ENCODE assay signal across 10 mouse cellular contexts in the genomic region with DNA sequence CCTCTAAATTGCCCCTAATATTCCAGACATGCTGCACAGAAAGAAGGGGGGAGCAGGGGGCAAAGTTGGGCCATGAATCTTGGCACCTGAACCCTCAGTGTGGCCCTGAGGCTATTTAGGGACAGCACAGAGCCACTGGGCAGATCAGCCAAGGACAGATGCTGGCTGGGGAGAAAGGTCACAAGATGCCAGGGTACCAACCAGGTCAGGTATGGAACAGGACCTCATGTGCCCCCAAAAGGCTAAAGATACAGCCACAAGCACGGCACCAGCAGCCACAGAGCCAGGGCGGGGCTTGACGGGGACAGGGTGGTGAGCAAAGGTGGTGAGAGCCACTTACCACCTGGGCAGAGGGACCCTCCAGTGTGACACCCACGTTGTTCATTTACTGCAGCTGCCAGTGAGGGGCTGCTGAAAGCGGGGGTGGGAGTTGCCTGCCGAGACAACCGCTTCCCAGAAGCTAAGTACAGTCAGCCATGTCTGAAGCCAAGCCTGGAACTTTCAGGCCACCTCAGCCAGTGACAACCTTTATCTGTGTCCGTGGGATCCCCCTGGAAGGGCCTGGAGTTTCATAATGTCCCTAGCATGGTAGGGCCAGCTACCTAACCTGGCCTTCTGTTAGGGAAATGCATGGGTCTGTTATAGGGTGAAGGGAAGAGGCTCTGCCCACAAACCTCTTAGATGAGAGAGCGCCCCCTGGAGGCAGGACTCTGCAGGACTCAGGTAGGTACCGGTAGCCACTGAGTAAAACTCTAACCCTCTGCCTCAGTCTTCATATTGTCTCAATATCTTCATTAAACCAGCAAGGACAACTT. TPM values are rescaled to one million over a fixed set of nuclear protein-coding genes. Genes with fewer than 3 reads are reported as not detected.
DNase-seq lines count a peak whose midpoint lies in the region; ATAC-seq and TF ChIP-seq lines count a peak whose summit lies in the region.
"Had no signal": no experiment of that assay in that cellular context is flagged by ENCODE, and none has a peak within 500 bp of the region (broad histone marks: within the 10 kb centered on the region; RNA-seq: fewer than 3 reads in every experiment).

No protein-coding gene starts in this region.

- peak; percentile 12 for DNase-seq in adipocyte (ENCODE audit: low spot score)
- DNase-seq in heart, postnatal 10 days = peak; percentile 84 to 87
- DNase-seq in left cerebral cortex, adult 18-20 months (ENCODE audit: low spot score in 2 of 2) = peak; percentile 75 to 84
- DNase-seq in natural killer cell, adult 2 months (ENCODE audit: low spot score in 2 of 2) = peak; percentile 32 to 49
- DNase-seq in thymus, postnatal 0 days (ENCODE audit: low spot score) = peak; percentile 68

- TF ChIP-seq POLR2A in cortical plate, adult 2 months (IDR thresholded peaks at IDR 0.05; ENCODE audit: extremely low read depth, insufficient read depth, low read length) = no peak

- no peak overlapping the region for H3K4me3 ChIP-seq in hindbrain, embryonic 13.5 days
- H3K4me3 ChIP-seq in hindbrain, embryonic 16.5 days (ENCODE audit: low read length) = no peak overlapping the region
- no peak overlapping the region for H3K4me3 ChIP-seq in cortical plate, adult 2 months (ENCODE audit: insufficient read depth, low read length)
- H3K4me3 ChIP-seq: embryonic facial prominence, embryonic 12.5 days had no signal

- TF ChIP-seq CTCF in cortical plate, adult 2 months (IDR thresholded peaks at IDR 0.05; ENCODE audit: extremely low read depth, insufficient read depth, low read length) = peak; percentile 46

- H3K27ac ChIP-seq in hindbrain, embryonic 13.5 days = no peak overlapping the region
- H3K27ac ChIP-seq in hindbrain, embryonic 16.5 days (ENCODE audit: low read depth, low read length) = no peak overlapping the region
- no peak overlapping the region for H3K27ac ChIP-seq in cortical plate, adult 2 months (ENCODE audit: insufficient read depth, low read length)
- H3K27ac ChIP-seq: embryonic facial prominence, embryonic 12.5 days; macrophage had no signal

- intact Hi-C loops in heart, postnatal 10 days (cut with DNase I) = loop anchor here (1.0 to 5.0 kb wide), 2 partner anchors 53 to 88 kb away; no protein-coding TSS in a partner anchor

- ATAC-seq in hindbrain, embryonic 13.5 days (ENCODE audit: low FRiP score) = no peak
- ATAC-seq in hindbrain, embryonic 16.5 days = no peak

- 59% methylated on average over 10 of the region's 10 CpGs for WGBS in hindbrain, embryonic 13.5 days
- 66% methylated on average over 10 of the region's 10 CpGs for WGBS in hindbrain, embryonic 16.5 days

- H3K9me3 ChIP-seq in hindbrain, embryonic 13.5 days = no peaks in the 10 kb centered on the region
- no peaks in the 10 kb centered on the region for H3K9me3 ChIP-seq in hindbrain, embryonic 16.5 days (ENCODE audit: control insufficient read depth, low read length)
- H3K9me3 ChIP-seq: embryonic facial prominence, embryonic 12.5 days had no signal

- no peaks in the 10 kb centered on the region for H3K27me3 ChIP-seq in hindbrain, embryonic 13.5 days
- H3K27me3 ChIP-seq in hindbrain, embryonic 16.5 days (replicated peaks; ENCODE audit: control insufficient read depth, insufficient read depth, low read length) = no peaks in the 10 kb centered on the region
- H3K27me3 ChIP-seq: embryonic facial prominence, embryonic 12.5 days had no signal

- H3K36me3 ChIP-seq in hindbrain, embryonic 13.5 days = no peaks in the 10 kb centered on the region
- no peaks in the 10 kb centered on the region for H3K36me3 ChIP-seq in hindbrain, embryonic 16.5 days (ENCODE audit: control insufficient read depth, insufficient read depth, low read length)
- H3K36me3 ChIP-seq: embryonic facial prominence, embryonic 12.5 days had no signal

- H3K9ac ChIP-seq in hindbrain, embryonic 13.5 days = 0 out of 2 replicates have a peak overlapping the region, but pooled peaks have one; percentile 10
- no peak overlapping the region for H3K9ac ChIP-seq in hindbrain, embryonic 16.5 days (ENCODE audit: low read depth, low read length)
- H3K9ac ChIP-seq: embryonic facial prominence, embryonic 12.5 days had no signal

- H3K4me1 ChIP-seq in hindbrain, embryonic 13.5 days (replicated peaks) = peaks cover 53% of the 10 kb centered on the region
- peaks cover 17% of the 10 kb centered on the region for H3K4me1 ChIP-seq in hindbrain, embryonic 16.5 days (ENCODE audit: control insufficient read depth, insufficient read depth, low read depth, low read length)
- H3K4me1 ChIP-seq in cortical plate, adult 2 months (ENCODE audit: control insufficient read depth, insufficient read depth, low read length) = no peaks in the 10 kb centered on the region; the same call in 1 of the 2 replicates

- H3K4me2 ChIP-seq in hindbrain, embryonic 13.5 days = no peak overlapping the region
- no peak overlapping the region for H3K4me2 ChIP-seq in hindbrain, embryonic 16.5 days (ENCODE audit: low read length)
- H3K4me2 ChIP-seq: embryonic facial prominence, embryonic 12.5 days had no signal

RNA-seq across cellular contexts. Expression of a gene that starts 50.7 kb away (rescaled TPM):
- 28.1 and 29.1 TPM in 2 replicates for polyA plus RNA-seq in hindbrain, embryonic 13.5 days (2015; fragmentation: Nextera tagmentation; extraction: Ambion mirVana)
- polyA plus RNA-seq in hindbrain, embryonic 16.5 days (2015; fragmentation: Nextera tagmentation; extraction: Ambion mirVana) = 16.7 and 18.7 TPM in 2 replicates
- polyA plus RNA-seq in cortical plate, adult 2 months (2012; rRNA removed) = 104 and 109 TPM in 2 replicates
- 10 to 100 TPM; 13.1 to 17.5 TPM for total RNA-seq in heart, postnatal 10 days (2021)
- total RNA-seq in left cerebral cortex, adult 18-20 months (2021) = 100 to 1,000 TPM; 192 to 210 TPM
- polyA plus RNA-seq in thymus, postnatal 0 days (2015; fragmentation: Nextera tagmentation; extraction: Ambion mirVana) = 0.14 and 0.17 TPM in 2 replicates
- polyA plus RNA-seq: macrophage had no signal

Comparison
In these comparisons a context has a peak if more than half of its experiments do, and no peak if none do; other contexts are left out.
1. DNase-seq: peak in every context shown above with its lines; median percentile 86 in heart, postnatal 10 days; 80 in left cerebral cortex, adult 18-20 months; 68 in thymus, postnatal 0 days; 40 in natural killer cell, adult 2 months; 12 in adipocyte.
2. RNA of a gene that starts 50.7 kb away (polyA plus RNA-seq): 104 to 109 TPM in cortical plate, adult 2 months, 28.1 to 29.1 TPM in hindbrain, embryonic 13.5 days and 16.7 to 18.7 TPM in hindbrain, embryonic 16.5 days; 0.14 to 0.17 TPM in thymus, postnatal 0 days; every median in the first group is over 10 times any median in the second.